Mouse (Mus musculus) MEL (cell line): ENCODE data around the gene Lmf2.

Source experiments
- CTCF ChIP-seq, 3 experiments: IDR thresholded peaks in 2 of 3; conservative IDR thresholded peaks in 1 of 3; 2 replicates each; pipeline ENCODE4 v1.5.1; 2011 to 2012; ENCODE audit warnings: low read length in 3 of 3, low read depth in 2 of 3, mild to moderate bottlenecking in 2 of 3, improper control_type of control experiment in 1 of 3, inconsistent platforms in 1 of 3, mixed read lengths in 1 of 3, moderate library complexity in 1 of 3; ENCODE audit not compliant: control insufficient read depth in 1 of 3, insufficient read depth in 1 of 3, poor library complexity in 1 of 3, severe bottlenecking in 1 of 3
- MEF2A ChIP-seq: IDR thresholded peaks from 2 replicates; pipeline ENCODE4 v1.6.1; 2014; ENCODE audit warnings: low read depth, mild to moderate bottlenecking, inconsistent platforms, low read length, improper control_type of control experiment; ENCODE audit not compliant: poor library complexity, insufficient replicate concordance, severe bottlenecking; ENCODE audit errors: extremely low read depth
- POLR2A ChIP-seq, 2 experiments: IDR thresholded peaks; 2 replicates each; pipeline ENCODE4 v1.6.1; 2011 to 2012; ENCODE audit warnings: low read length in 2 of 2, mild to moderate bottlenecking in 2 of 2, control low read depth in 1 of 2, improper control_type of control experiment in 1 of 2, low read depth in 1 of 2, moderate library complexity in 1 of 2; ENCODE audit not compliant: control insufficient read depth in 1 of 2, insufficient read depth in 1 of 2, poor library complexity in 1 of 2
- TAL1 ChIP-seq: IDR thresholded peaks from 2 replicates; pipeline ENCODE4 v1.6.1; 2012; ENCODE audit warnings: mild to moderate bottlenecking, inconsistent platforms, low read length, moderate library complexity, mixed read lengths

DNA sequence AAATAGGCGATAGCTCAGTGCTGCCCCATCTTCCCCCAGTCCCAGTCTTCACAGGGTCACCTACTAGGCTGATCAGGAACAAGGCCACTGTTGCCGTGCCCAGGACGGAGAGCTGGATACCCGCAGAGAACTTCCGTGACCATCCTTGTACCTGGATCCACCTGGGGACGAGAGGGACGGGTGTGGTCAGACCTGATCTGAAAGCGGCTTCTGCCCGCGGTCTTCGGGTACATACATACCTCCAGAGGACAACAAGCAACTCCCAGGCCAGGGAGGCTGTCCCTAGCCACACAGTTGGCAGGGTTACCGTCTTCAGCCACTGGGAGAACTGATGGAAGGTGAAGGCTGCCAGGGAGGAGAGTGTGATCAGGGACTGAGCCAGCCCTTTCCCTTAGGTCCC, 2.7 kb downstream of the Lmf2 start:
- TF ChIP-seq MEF2A (no peak), TAL1 (no peak), CTCF (IDR thresholded peaks at IDR 0.05 in 2 of 3, conservative IDR thresholded peaks at IDR 0.05 in 1 of 3; ENCODE audit: control insufficient read depth in 1 of 3, insufficient read depth in 1 of 3, low read depth in 2 of 3, low read length in 3 of 3, poor library complexity in 1 of 3, severe bottlenecking in 1 of 3) (no peak), POLR2A (IDR thresholded peaks at IDR 0.05; ENCODE audit: control insufficient read depth in 1 of 2, insufficient read depth in 1 of 2, low read depth in 1 of 2, low read length in 2 of 2, poor library complexity in 1 of 2) (no peak)
